Mouse (Mus musculus) embryonic facial prominence, embryonic 11.5 days (tissue): Measurements from ENCODE around the gene Acot7. TPM values are rescaled to one million over a fixed set of nuclear protein-coding genes. Genes with fewer than 3 reads are reported as not detected.

Experiments used
- ATAC-seq: fragments of 200-750 bp; cut with Nextera tagmentation; replicated peaks from 2 replicates; pipeline ENCODE4 v1.8.0; 2017; ENCODE audit warnings: low read depth; ENCODE audit not compliant: insufficient number of reproducible peaks, low FRiP score, low TSS enrichment
- DNase-seq: peaks from one replicate; pipeline ENCODE4 v3.0.0-alpha.2; 2015; ENCODE audit warnings: low spot score
- H3K27ac ChIP-seq: fragments of 300-500 bp; sonication (generic); replicated peaks from 2 replicates; pipeline ENCODE4 v1.5.1; 2014; ENCODE audit warnings: mild to moderate bottlenecking, low read depth, low read length, control low read depth
- H3K27me3 ChIP-seq: fragments of 300-500 bp; sonication (generic); 2 replicates; pipeline ENCODE4 v1.6.1; 2014; ENCODE audit warnings: mild to moderate bottlenecking, low read length, moderate library complexity, mixed read lengths; ENCODE audit not compliant: control insufficient read depth, insufficient read depth
- H3K36me3 ChIP-seq: fragments of 300-500 bp; sonication (generic); replicated peaks from 2 replicates; pipeline ENCODE4 v1.6.1; 2014; ENCODE audit warnings: low read depth, mild to moderate bottlenecking, low read length, moderate library complexity, mixed read lengths; ENCODE audit not compliant: control insufficient read depth, insufficient read depth
- H3K4me1 ChIP-seq: fragments of 300-500 bp; sonication (generic); 2 replicates; pipeline ENCODE4 v1.6.1; 2014; ENCODE audit warnings: low read length, mixed read lengths; ENCODE audit not compliant: control insufficient read depth, insufficient read depth
- H3K4me2 ChIP-seq: fragments of 300-500 bp; sonication (generic); 2 replicates; pipeline ENCODE4 v1.6.1; 2014; ENCODE audit warnings: low read depth, mild to moderate bottlenecking, control low read depth, low read length, moderate library complexity
- H3K4me3 ChIP-seq: fragments of 300-500 bp; sonication (generic); 2 replicates; pipeline ENCODE4 v1.5.1; 2014; ENCODE audit warnings: low read depth, low read length, control low read depth
- H3K9ac ChIP-seq: fragments of 300-500 bp; sonication (generic); replicated peaks from 2 replicates; pipeline ENCODE4 v1.6.1; 2014; ENCODE audit warnings: mild to moderate bottlenecking, control low read depth, low read length
- H3K9me3 ChIP-seq: fragments of 300-500 bp; sonication (generic); replicated peaks from 2 replicates; pipeline ENCODE4 v1.6.1; 2016; ENCODE audit warnings: mild to moderate bottlenecking, low read length, inconsistent platforms, mixed read lengths; ENCODE audit not compliant: control insufficient read depth
- WGBS: fragments of 180-500 bp; shearing (Covaris S2); extraction: QIAGEN DNeasy Blood & Tissue Kit; methylation state at CpG from one replicate; pipeline ENCODE4 v1.1.7; 2014; 5-methylcytosine and 5-hydroxymethylcytosine counted together
- polyA plus RNA-seq: library from polyadenylated mRNA; unstranded; fragments of >200 nt; fragmentation: Nextera tagmentation; extraction: Ambion mirVana; gene quantifications from 2 replicates; pipeline ENCODE4 v1.2.1, GENCODE M21; 2014

Gene Acot7
- polyA plus RNA-seq, 1 experiment from 2014 or later, result 47.5 TPM

DNA sequence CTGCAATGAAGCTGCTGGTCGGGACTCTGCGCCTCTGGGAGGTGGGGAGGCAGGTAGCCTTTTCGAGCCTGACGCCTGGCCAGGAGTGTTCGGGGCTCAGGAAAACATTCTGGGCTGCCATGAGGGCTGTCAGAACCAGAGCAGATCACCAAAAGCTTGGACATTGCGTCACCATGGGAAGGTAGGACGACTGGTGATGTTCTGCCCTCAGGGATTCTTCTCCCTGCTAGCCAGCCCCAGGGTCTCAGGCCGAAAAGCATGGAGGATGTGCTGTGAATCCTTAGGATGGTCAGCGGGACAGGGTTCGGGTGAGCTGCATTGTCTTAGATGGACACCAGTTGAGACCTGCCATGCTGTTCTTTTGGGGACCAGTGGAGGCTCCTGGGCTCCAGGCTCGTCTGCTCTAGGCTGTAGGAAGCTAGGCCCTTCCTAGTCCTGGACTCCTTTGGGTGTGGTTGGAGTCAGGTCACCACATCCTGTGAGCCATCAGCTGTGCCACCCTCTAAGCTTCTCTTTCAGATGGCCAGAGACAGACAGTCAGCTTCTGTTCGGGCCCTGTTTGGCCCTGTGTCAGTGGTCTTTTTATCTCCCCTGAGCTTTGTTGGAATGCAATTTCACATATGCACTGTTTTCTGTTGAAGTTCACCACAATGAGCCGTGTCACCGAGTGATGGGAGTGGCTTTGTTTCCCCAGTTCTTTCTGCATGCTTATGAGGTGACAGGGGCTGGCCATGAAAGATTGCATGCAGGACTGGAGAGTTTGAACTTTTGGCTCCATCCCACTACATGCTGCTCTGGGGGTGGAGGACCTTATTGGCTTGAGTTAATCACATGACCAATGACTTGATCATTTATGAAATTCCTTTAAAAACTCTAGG, 8.5 kb downstream of the Acot7 start:
- H3K27ac ChIP-seq, result 0 out of 2 replicates have a peak overlapping the region, but pooled peaks have one; percentile 2
- 39% methylated on average over 14 of the region's 14 CpGs for WGBS
- H3K27me3 ChIP-seq, result no peaks in the 10 kb centered on the region
- no peaks in the 10 kb centered on the region for H3K36me3 ChIP-seq
- DNase-seq (no peak), ATAC-seq (no peak)
- H3K4me1 ChIP-seq, result peaks cover 6% of the 10 kb centered on the region
- H3K4me2 ChIP-seq, result peak overlapping the region; percentile 35
- peak overlapping the region; percentile 53 for H3K9ac ChIP-seq
- no peaks in the 10 kb centered on the region for H3K9me3 ChIP-seq
- no peak overlapping the region; the same call in 1 of the 2 replicates for H3K4me3 ChIP-seq

DNA sequence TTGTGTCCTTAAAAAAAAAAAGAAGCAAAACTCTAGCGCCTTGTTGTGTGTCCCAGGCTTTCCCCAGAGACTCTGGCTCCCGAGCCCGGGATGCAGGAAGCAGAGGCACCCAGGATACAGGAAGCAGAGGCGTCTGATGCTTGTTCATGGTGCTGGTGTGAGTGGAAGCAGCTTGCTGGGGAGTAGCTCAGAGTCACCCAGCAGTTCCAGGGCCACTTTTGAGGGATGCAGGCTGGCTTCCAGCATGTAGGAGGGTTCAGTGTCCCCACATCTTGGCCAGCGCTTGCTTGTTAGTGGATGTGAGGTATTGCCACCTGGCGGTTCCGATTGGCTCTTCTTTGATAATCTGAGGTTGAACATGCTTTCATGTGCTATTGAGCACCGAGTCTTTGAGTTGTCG, 9.2 kb downstream of the Acot7 start:
- H3K4me2 ChIP-seq, result no peak overlapping the region
- no peak for ATAC-seq
- DNase-seq, result no peak
- H3K4me3 ChIP-seq, result no peak overlapping the region
- H3K4me1 ChIP-seq, result peaks cover 6% of the 10 kb centered on the region
- H3K36me3 ChIP-seq, result no peaks in the 10 kb centered on the region
- H3K27ac ChIP-seq, result no peak overlapping the region
- no peaks in the 10 kb centered on the region for H3K9me3 ChIP-seq
- WGBS, result 86% methylated on average over 9 of the region's 9 CpGs
- no peak overlapping the region for H3K9ac ChIP-seq
- no peaks in the 10 kb centered on the region for H3K27me3 ChIP-seq

DNA sequence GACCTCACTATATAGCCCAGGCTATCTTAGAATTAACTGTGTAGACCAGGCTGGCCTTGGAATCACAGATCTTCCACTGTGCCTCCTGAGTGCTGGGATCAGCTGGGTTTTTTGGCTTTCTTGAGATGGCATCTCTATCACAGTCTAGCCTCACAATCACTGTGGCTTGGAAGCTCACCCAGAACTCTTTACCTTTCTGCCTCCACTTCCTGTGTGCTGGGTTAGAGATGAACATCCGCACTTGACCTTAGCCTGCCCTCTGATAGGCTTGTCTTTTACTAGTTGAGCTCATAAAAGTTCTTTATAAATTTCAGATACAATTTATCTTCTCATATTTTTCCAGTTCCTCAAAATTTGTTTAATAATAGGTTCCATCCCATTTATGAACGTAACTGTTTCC, 10.7 kb downstream of the Acot7 start:
- Histone ChIP-seq H3K9ac (no peak overlapping the region), H3K27me3 (no peaks in the 10 kb centered on the region), H3K4me2 (no peak overlapping the region), H3K9me3 (no peaks in the 10 kb centered on the region), H3K4me1 (peaks cover 6% of the 10 kb centered on the region), H3K27ac (no peak overlapping the region), H3K36me3 (no peaks in the 10 kb centered on the region), H3K4me3 (no peak overlapping the region)
- no peak for DNase-seq
- WGBS, result 91% methylated on average over 2 of the region's 2 CpGs
- no peak for ATAC-seq

DNA sequence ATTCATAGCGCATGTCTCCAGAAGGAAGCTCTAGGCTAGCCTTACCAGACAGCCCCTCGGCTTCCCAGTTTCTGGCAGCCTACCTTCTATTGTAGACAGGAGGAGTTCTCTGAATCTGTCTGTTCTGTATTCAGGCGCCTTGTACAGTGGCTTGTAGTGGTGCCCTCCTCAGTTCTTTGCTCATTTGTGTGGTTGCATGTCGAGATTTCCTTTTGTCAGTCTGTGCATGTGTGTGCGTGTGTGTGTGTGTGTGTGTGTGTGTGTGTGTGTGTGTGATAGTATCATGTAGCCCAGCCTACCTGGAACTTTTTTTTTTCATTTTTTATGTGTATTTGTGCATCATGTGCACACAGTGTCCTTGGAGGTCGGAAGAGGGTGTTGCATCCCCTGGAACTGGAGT, 11.1 kb downstream of the Acot7 start:
- H3K27ac ChIP-seq, result no peak overlapping the region
- H3K4me2 ChIP-seq, result no peak overlapping the region
- no peak overlapping the region for H3K9ac ChIP-seq
- no peaks in the 10 kb centered on the region for H3K27me3 ChIP-seq
- DNase-seq (no peak), ATAC-seq (no peak)
- no peak overlapping the region for H3K4me3 ChIP-seq
- no peaks in the 10 kb centered on the region for H3K9me3 ChIP-seq
- peaks cover 6% of the 10 kb centered on the region for H3K4me1 ChIP-seq
- 82% methylated on average over 6 of the region's 6 CpGs for WGBS
- no peaks in the 10 kb centered on the region for H3K36me3 ChIP-seq

DNA sequence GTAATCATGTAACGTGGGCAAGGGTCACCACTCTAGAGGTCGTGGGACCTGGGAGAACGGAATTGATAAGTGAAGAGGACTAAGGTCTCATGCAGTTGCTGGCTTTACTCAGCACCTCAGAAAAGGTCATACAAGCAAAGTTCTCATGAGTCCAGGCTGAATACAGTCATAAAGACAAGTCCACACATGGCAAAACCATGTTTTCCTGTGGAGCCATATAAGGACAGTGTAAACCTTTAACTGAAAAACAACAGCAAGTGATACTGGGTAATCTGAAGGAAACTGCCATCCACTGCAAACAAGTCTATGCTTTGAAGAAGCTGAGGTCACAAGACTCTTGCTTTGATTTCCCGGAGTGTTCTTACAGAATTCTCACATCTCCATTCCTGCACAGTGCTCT, 11.8 kb downstream of the Acot7 start:
- Histone ChIP-seq H3K36me3 (no peaks in the 10 kb centered on the region), H3K9ac (no peak overlapping the region), H3K4me1 (peaks cover 6% of the 10 kb centered on the region), H3K4me2 (no peak overlapping the region), H3K4me3 (no peak overlapping the region), H3K27ac (no peak overlapping the region), H3K9me3 (no peaks in the 10 kb centered on the region), H3K27me3 (no peaks in the 10 kb centered on the region)
- DNase-seq, result no peak
- ATAC-seq, result no peak
- WGBS, result 79% methylated on average over 4 of the region's 4 CpGs

DNA sequence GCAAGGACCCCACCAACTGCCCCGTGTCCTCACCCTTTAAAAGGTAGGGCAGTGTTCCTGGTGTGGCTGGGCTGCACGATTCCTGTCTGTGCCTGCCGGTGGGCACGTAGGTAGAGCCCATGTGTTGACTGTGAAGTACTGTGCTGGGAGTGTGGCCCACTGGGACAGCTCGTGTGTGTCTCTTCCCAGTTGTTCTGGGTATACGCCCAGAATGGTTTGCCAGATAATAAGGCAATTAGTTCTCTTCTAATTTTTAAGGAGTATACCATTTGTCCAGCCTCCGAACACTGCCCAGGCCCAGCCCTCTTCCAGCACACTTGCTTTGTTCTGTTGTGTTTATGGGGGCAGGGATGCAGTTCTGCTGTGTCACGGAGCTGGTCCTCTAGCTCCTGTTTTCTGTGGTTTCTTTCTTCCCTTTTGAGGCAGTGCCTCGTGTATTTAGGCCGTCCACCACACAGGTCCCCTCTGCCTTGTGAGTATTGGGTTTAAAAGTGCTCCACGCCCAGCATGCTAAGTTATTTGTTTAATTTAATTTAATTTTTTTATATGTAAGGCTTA, 12.2 kb downstream of the Acot7 start:
- DNase-seq, result no peak
- no peak overlapping the region for H3K4me2 ChIP-seq
- no peak overlapping the region for H3K27ac ChIP-seq
- H3K4me1 ChIP-seq, result peaks cover 6% of the 10 kb centered on the region
- no peak overlapping the region for H3K9ac ChIP-seq
- no peaks in the 10 kb centered on the region for H3K36me3 ChIP-seq
- WGBS, result 72% methylated on average over 11 of the region's 11 CpGs
- no peaks in the 10 kb centered on the region for H3K27me3 ChIP-seq
- H3K4me3 ChIP-seq, result no peak overlapping the region
- H3K9me3 ChIP-seq, result no peaks in the 10 kb centered on the region
- no peak for ATAC-seq

DNA sequence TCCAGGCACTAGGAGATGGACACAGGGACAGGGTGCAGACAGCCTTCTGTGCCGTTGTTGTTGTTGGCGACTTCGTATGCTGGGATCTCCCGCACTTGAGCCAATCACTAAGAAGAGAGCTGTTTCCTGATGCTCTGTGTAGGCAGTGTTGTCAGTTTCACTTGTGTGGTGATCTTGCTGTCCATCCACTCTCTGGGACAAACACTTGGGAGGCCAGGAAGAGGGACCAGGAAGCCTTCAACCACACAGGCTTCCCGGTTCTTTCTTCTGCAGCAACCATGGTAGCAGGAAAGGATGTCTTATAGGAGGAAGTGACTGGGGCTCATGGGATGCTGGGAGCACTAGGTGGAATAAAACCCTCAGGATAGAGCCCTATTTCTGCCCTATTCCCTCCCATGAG, 12.8 kb downstream of the Acot7 start:
- DNase-seq (no peak), ATAC-seq (no peak)
- H3K4me3 ChIP-seq, result no peak overlapping the region
- no peak overlapping the region for H3K27ac ChIP-seq
- H3K9me3 ChIP-seq, result no peaks in the 10 kb centered on the region
- no peaks in the 10 kb centered on the region for H3K27me3 ChIP-seq
- WGBS, result 81% methylated on average over 5 of the region's 5 CpGs
- peaks cover 5% of the 10 kb centered on the region for H3K4me1 ChIP-seq
- H3K9ac ChIP-seq, result no peak overlapping the region
- H3K36me3 ChIP-seq, result no peaks in the 10 kb centered on the region
- no peak overlapping the region for H3K4me2 ChIP-seq

DNA sequence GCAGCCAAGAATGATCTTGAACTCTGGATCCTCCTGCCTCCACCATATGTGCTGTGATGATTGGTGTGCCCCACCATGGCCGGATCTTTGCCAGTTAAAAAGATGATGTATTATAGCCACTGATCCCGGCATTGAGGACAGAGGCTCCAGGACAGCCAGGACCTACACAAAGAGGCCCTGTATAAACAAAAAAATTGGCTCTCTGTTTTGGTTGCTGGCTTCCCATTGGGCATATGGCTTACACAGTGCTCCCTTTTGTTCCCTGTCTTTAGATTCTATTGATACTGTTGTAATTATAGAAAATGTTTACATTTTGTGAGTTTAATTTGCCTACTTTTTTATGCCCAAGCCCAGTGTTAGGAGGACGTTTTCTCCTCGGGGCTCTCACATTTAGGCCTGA, 14.6 kb downstream of the Acot7 start:
- H3K4me1 ChIP-seq, result no peaks in the 10 kb centered on the region; the same call in 1 of the 2 replicates
- no peak overlapping the region for H3K4me3 ChIP-seq
- H3K9ac ChIP-seq, result no peak overlapping the region
- ATAC-seq (no peak), DNase-seq (no peak)
- H3K9me3 ChIP-seq, result no peaks in the 10 kb centered on the region
- no peak overlapping the region for H3K27ac ChIP-seq
- WGBS, result 19% methylated on average over 4 of the region's 4 CpGs
- H3K27me3 ChIP-seq, result no peaks in the 10 kb centered on the region
- no peak overlapping the region for H3K4me2 ChIP-seq
- H3K36me3 ChIP-seq, result no peaks in the 10 kb centered on the region
